Comparison of ENCODE assay signal across 11 mouse cellular contexts in the genomic region with DNA sequence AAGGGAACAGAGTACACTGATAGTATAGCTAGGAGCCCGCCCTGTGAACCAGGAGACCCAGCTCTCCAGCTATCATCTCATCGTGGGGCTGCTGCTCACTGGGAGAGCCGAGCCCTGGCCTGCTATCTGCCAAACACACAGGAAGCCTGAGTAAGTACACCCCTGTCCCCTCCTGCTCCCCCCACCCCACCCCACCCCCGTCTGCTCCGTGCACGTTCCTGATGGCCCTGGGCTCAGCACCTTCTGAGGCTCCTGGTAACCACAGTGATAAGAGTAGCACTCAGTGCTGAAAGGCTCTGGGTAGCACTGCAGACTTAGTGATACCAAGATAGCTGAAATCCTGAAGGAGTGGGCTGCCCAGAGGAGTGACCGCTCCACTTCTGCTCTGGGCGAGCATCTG. TPM values are rescaled to one million over a fixed set of nuclear protein-coding genes. Genes with fewer than 3 reads are reported as not detected.
DNase-seq lines count a peak whose midpoint lies in the region; ATAC-seq and TF ChIP-seq lines count a peak whose summit lies in the region.
"Had no signal": no experiment of that assay in that cellular context is flagged by ENCODE, and none has a peak within 500 bp of the region (broad histone marks: within the 10 kb centered on the region; RNA-seq: fewer than 3 reads in every experiment).

No protein-coding gene starts in this region.

- H3K27me3 ChIP-seq in forebrain, embryonic 11.5 days (ENCODE audit: control insufficient read depth, insufficient read depth, low read length) = no peaks in the 10 kb centered on the region
- no peaks in the 10 kb centered on the region for H3K27me3 ChIP-seq in forebrain, embryonic 13.5 days
- H3K27me3 ChIP-seq in lung, embryonic 15.5 days = no peaks in the 10 kb centered on the region
- no peaks in the 10 kb centered on the region for H3K27me3 ChIP-seq in intestine, postnatal 0 days (replicated peaks; ENCODE audit: control insufficient read depth, insufficient read depth, low read length)

- H3K4me3 ChIP-seq in forebrain, embryonic 11.5 days (ENCODE audit: low read depth, low read length) = no peak overlapping the region
- H3K4me3 ChIP-seq in forebrain, embryonic 13.5 days = no peak overlapping the region
- H3K4me3 ChIP-seq in lung, embryonic 15.5 days = no peak overlapping the region
- H3K4me3 ChIP-seq in intestine, postnatal 0 days (ENCODE audit: low read depth, low read length) = no peak overlapping the region
- H3K4me3 ChIP-seq: limb, embryonic 12.5 days had no signal

- H3K4me2 ChIP-seq in forebrain, embryonic 11.5 days (ENCODE audit: low read depth, low read length, severe bottlenecking) = no peak overlapping the region
- no peak overlapping the region for H3K4me2 ChIP-seq in forebrain, embryonic 13.5 days
- peak overlapping the region; percentile 21; the same call in 1 of the 2 replicates for H3K4me2 ChIP-seq in lung, embryonic 15.5 days
- peak overlapping the region; percentile 13; the same call in 1 of the 2 replicates for H3K4me2 ChIP-seq in intestine, postnatal 0 days (replicated peaks; ENCODE audit: low read depth)
- H3K4me2 ChIP-seq: limb, embryonic 12.5 days had no signal

- DNase-seq in forebrain, embryonic 11.5 days (ENCODE audit: low spot score) = no peak
- no peak for DNase-seq in lung, postnatal 36 days
- peak; percentile 66 to 74 for DNase-seq in spleen, postnatal 4 days (ENCODE audit: low spot score in 2 of 2)
- no peak for DNase-seq in kidney, postnatal 4 days
- DNase-seq in right cerebral cortex, postnatal 25 days = no peak
- DNase-seq: B cell, adult 2 months; kidney, adult 9 months had no signal

- H3K9me3 ChIP-seq in forebrain, embryonic 11.5 days (ENCODE audit: control insufficient read depth, low read length) = no peaks in the 10 kb centered on the region
- no peaks in the 10 kb centered on the region for H3K9me3 ChIP-seq in forebrain, embryonic 13.5 days (replicated peaks)
- H3K9me3 ChIP-seq in lung, embryonic 15.5 days = no peaks in the 10 kb centered on the region
- no peaks in the 10 kb centered on the region for H3K9me3 ChIP-seq in intestine, postnatal 0 days (ENCODE audit: control insufficient read depth)
- H3K9me3 ChIP-seq: limb, embryonic 12.5 days had no signal

- peaks cover 4% of the 10 kb centered on the region; the same call in 1 of the 2 replicates for H3K4me1 ChIP-seq in forebrain, embryonic 11.5 days (replicated peaks; ENCODE audit: control insufficient read depth, insufficient read depth, low read length)
- peaks cover 19% of the 10 kb centered on the region for H3K4me1 ChIP-seq in forebrain, embryonic 13.5 days
- peaks cover 18% of the 10 kb centered on the region for H3K4me1 ChIP-seq in lung, embryonic 15.5 days
- H3K4me1 ChIP-seq in intestine, postnatal 0 days (replicated peaks; ENCODE audit: control insufficient read depth, insufficient read depth, low read length) = peaks cover 8% of the 10 kb centered on the region; the same call in 1 of the 2 replicates

- WGBS in forebrain, embryonic 11.5 days = 79% methylated on average over 8 of the region's 8 CpGs
- WGBS in forebrain, embryonic 13.5 days = 83% methylated on average over 8 of the region's 8 CpGs
- 57% methylated on average over 8 of the region's 8 CpGs for WGBS in lung, embryonic 15.5 days
- 35% methylated on average over 8 of the region's 8 CpGs for WGBS in intestine, postnatal 0 days

- TF ChIP-seq CTCF in intestine, postnatal 0 days (IDR thresholded peaks at IDR 0.05; ENCODE audit: low read depth) = no peak

- H3K9ac ChIP-seq in forebrain, embryonic 11.5 days (ENCODE audit: low read length) = no peak overlapping the region
- no peak overlapping the region for H3K9ac ChIP-seq in forebrain, embryonic 13.5 days
- no peak overlapping the region for H3K9ac ChIP-seq in lung, embryonic 15.5 days
- no peak overlapping the region; the same call in 1 of the 2 replicates for H3K9ac ChIP-seq in intestine, postnatal 0 days (ENCODE audit: low read depth, low read length)
- H3K9ac ChIP-seq: limb, embryonic 12.5 days had no signal

- ATAC-seq in forebrain, embryonic 11.5 days (replicated peaks; ENCODE audit: low FRiP score) = peak; percentile 57
- no peak for ATAC-seq in forebrain, embryonic 13.5 days
- ATAC-seq in lung, embryonic 15.5 days (ENCODE audit: borderline replicate concordance, extremely low read depth, low FRiP score, low TSS enrichment) = peak; percentile 4; the same call in 1 of the 2 replicates
- peak; percentile 37 for ATAC-seq in intestine, postnatal 0 days

- no peak overlapping the region for H3K27ac ChIP-seq in forebrain, embryonic 11.5 days (ENCODE audit: low read depth, low read length)
- H3K27ac ChIP-seq in forebrain, embryonic 13.5 days = no peak overlapping the region
- peak overlapping the region; percentile 78 for H3K27ac ChIP-seq in lung, embryonic 15.5 days
- peak overlapping the region; percentile 11; the same call in 1 of the 2 replicates for H3K27ac ChIP-seq in intestine, postnatal 0 days (ENCODE audit: low read depth, low read length)
- H3K27ac ChIP-seq: limb, embryonic 12.5 days had no signal

- H3K36me3 ChIP-seq in forebrain, embryonic 11.5 days (ENCODE audit: control insufficient read depth, insufficient read depth, low read length) = no peaks in the 10 kb centered on the region
- no peaks in the 10 kb centered on the region for H3K36me3 ChIP-seq in forebrain, embryonic 13.5 days (ENCODE audit: poor library complexity, severe bottlenecking)
- no peaks in the 10 kb centered on the region for H3K36me3 ChIP-seq in lung, embryonic 15.5 days
- no peaks in the 10 kb centered on the region for H3K36me3 ChIP-seq in intestine, postnatal 0 days (ENCODE audit: control insufficient read depth, insufficient read depth)
- H3K36me3 ChIP-seq: limb, embryonic 12.5 days had no signal

RNA-seq across cellular contexts. Expression of gene Abcb10, which starts 4.0 kb away (rescaled TPM):
- polyA plus RNA-seq in forebrain, embryonic 11.5 days (2014; fragmentation: Nextera tagmentation; extraction: Ambion mirVana) = 24.2 and 24.3 TPM in 2 replicates
- polyA plus RNA-seq in forebrain, embryonic 13.5 days (2015; fragmentation: Nextera tagmentation; extraction: Ambion mirVana) = 8.5 and 9.1 TPM in 2 replicates
- polyA plus RNA-seq in lung, embryonic 15.5 days (2015; fragmentation: Nextera tagmentation; extraction: Ambion mirVana) = 16.3 TPM in 2 replicates
- 10.7 and 11.9 TPM in 2 replicates for polyA plus RNA-seq in intestine, postnatal 0 days (2015; fragmentation: Nextera tagmentation; extraction: Ambion mirVana)

RNA-seq across cellular contexts. Expression of gene Nup133, which starts 29.9 kb away (rescaled TPM):
- 60.6 and 66.8 TPM in 2 replicates for polyA plus RNA-seq in forebrain, embryonic 11.5 days (2014; fragmentation: Nextera tagmentation; extraction: Ambion mirVana)
- polyA plus RNA-seq in forebrain, embryonic 13.5 days (2015; fragmentation: Nextera tagmentation; extraction: Ambion mirVana) = 38.5 and 42.6 TPM in 2 replicates
- polyA plus RNA-seq in lung, embryonic 15.5 days (2015; fragmentation: Nextera tagmentation; extraction: Ambion mirVana) = 39.1 and 42.5 TPM in 2 replicates
- polyA plus RNA-seq in intestine, postnatal 0 days (2015; fragmentation: Nextera tagmentation; extraction: Ambion mirVana) = 7.7 and 8.5 TPM in 2 replicates

RNA-seq across cellular contexts. Expression of gene Taf5l, which starts 42.3 kb away (rescaled TPM):
- 45.9 and 47.6 TPM in 2 replicates for polyA plus RNA-seq in forebrain, embryonic 11.5 days (2014; fragmentation: Nextera tagmentation; extraction: Ambion mirVana)
- polyA plus RNA-seq in forebrain, embryonic 13.5 days (2015; fragmentation: Nextera tagmentation; extraction: Ambion mirVana) = 27.5 and 30.9 TPM in 2 replicates
- polyA plus RNA-seq in lung, embryonic 15.5 days (2015; fragmentation: Nextera tagmentation; extraction: Ambion mirVana) = 37.0 and 38.4 TPM in 2 replicates
- polyA plus RNA-seq in intestine, postnatal 0 days (2015; fragmentation: Nextera tagmentation; extraction: Ambion mirVana) = 18.6 and 18.8 TPM in 2 replicates

RNA-seq across cellular contexts. Expression of gene Urb2, which starts 42.4 kb away (rescaled TPM):
- polyA plus RNA-seq in forebrain, embryonic 11.5 days (2014; fragmentation: Nextera tagmentation; extraction: Ambion mirVana) = 9.6 and 10.7 TPM in 2 replicates
- 3.2 and 3.5 TPM in 2 replicates for polyA plus RNA-seq in forebrain, embryonic 13.5 days (2015; fragmentation: Nextera tagmentation; extraction: Ambion mirVana)
- 3.5 and 4.3 TPM in 2 replicates for polyA plus RNA-seq in lung, embryonic 15.5 days (2015; fragmentation: Nextera tagmentation; extraction: Ambion mirVana)
- 1.6 and 1.7 TPM in 2 replicates for polyA plus RNA-seq in intestine, postnatal 0 days (2015; fragmentation: Nextera tagmentation; extraction: Ambion mirVana)

Comparison
In these comparisons a context has a peak if more than half of its experiments do, and no peak if none do; other contexts are left out.
1. DNase-seq: peak in spleen, postnatal 4 days (2 of 2); none in forebrain, embryonic 11.5 days (single experiment), lung, postnatal 36 days (single experiment), kidney, postnatal 4 days (0 of 2) and right cerebral cortex, postnatal 25 days (single experiment).
2. H3K27ac ChIP-seq: peak in lung, embryonic 15.5 days (single experiment) and intestine, postnatal 0 days (single experiment); none in forebrain, embryonic 11.5 days (single experiment) and forebrain, embryonic 13.5 days (single experiment).
3. H3K4me2 ChIP-seq: peak in lung, embryonic 15.5 days (single experiment) and intestine, postnatal 0 days (single experiment); none in forebrain, embryonic 11.5 days (single experiment) and forebrain, embryonic 13.5 days (single experiment).